Mouse (Mus musculus): ENCODE results near the gene Cks1brt. TPM values are rescaled to one million over a fixed set of nuclear protein-coding genes. Genes with fewer than 3 reads are reported as not detected.

The Cks1brt gene
- polyA plus RNA-seq, 1 experiment from 2014 or later: not detected

DNA sequence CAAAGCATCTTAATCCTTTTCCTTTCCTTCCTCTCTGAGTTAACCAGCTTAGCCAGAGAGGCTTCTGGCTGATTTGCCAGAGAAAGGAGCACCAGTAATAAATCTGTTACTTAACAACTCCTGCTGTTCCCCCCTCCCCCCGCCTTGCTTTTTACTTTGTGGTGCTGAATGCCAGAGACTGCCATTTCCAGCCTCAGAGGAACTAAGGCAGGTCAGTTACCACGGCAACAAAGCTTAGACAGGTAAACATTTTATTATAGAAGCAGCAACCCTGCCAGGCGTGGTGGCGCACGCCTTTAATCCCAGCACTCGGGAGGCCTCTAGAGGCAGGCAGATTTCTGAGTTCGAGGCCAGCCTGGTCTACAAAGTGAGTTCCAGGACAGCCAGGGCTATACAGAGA lies 24.2 kb downstream of the Cks1brt start:
- H3K4me3 ChIP-seq (replicated peaks): no peak overlapping the region
- no peak overlapping the region for H3K27ac ChIP-seq (replicated peaks)
- H3K9ac ChIP-seq (replicated peaks): no peak overlapping the region
- H3K27me3 ChIP-seq (replicated peaks): no peaks in the 10 kb centered on the region
- no peaks in the 10 kb centered on the region for H3K4me1 ChIP-seq
- H3K36me3 ChIP-seq: no peaks in the 10 kb centered on the region
- H3K9me3 ChIP-seq (replicated peaks): no peaks in the 10 kb centered on the region
- no peak for ATAC-seq (ENCODE audit: low FRiP score)
- WGBS: 24% methylated on average over 7 of the region's 7 CpGs
- H3K4me2 ChIP-seq: no peak overlapping the region

DNA sequence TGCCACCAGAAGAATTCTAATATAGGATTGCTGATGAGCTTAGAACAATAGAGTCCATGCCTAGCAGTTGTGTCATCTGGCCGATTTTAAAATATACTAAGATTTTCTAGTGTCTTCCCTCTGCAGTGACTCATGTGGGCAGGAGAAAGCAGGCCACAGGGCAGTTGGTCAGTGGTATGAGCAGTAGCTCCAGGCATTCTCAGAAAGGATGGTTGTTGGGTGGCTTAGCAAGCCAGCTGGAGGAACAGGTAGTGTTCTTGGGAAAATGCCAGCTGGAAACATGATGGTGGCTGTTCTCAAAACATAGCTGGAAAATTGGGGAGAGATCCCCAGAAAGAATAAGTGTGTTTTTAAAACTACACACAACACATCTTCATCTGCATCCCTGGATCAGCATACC lies 40.6 kb downstream of the Cks1brt start:
- ATAC-seq (ENCODE audit: low FRiP score): no peak
- H3K27ac ChIP-seq (replicated peaks): no peak overlapping the region
- H3K4me1 ChIP-seq: no peaks in the 10 kb centered on the region
- H3K9me3 ChIP-seq (replicated peaks): 0 out of 2 replicates have a peak, but pooled peaks cover 4% of the 10 kb centered on the region
- no peaks in the 10 kb centered on the region for H3K36me3 ChIP-seq
- 87% methylated on average over 1 of the region's 1 CpGs for WGBS
- H3K4me3 ChIP-seq (replicated peaks): no peak overlapping the region
- H3K27me3 ChIP-seq (replicated peaks): no peaks in the 10 kb centered on the region
- no peak overlapping the region for H3K4me2 ChIP-seq
- H3K9ac ChIP-seq (replicated peaks): no peak overlapping the region

GRCm38 (mm10) chr8:85220220-85220619 lies 68.5 kb downstream of the Cks1brt start:
- H3K36me3 ChIP-seq: no peaks in the 10 kb centered on the region
- H3K9me3 ChIP-seq (replicated peaks): no peaks in the 10 kb centered on the region
- H3K4me2 ChIP-seq: no peak overlapping the region
- WGBS: 78% methylated on average over 4 of the region's 4 CpGs
- H3K27me3 ChIP-seq (replicated peaks): no peaks in the 10 kb centered on the region
- no peak for ATAC-seq (ENCODE audit: low FRiP score)
- no peak overlapping the region for H3K4me3 ChIP-seq (replicated peaks)
- no peak overlapping the region for H3K9ac ChIP-seq (replicated peaks)
- no peaks in the 10 kb centered on the region for H3K4me1 ChIP-seq
- no peak overlapping the region for H3K27ac ChIP-seq (replicated peaks)

- no peak overlapping the region for H3K4me3 ChIP-seq (replicated peaks)
- H3K36me3 ChIP-seq: no peaks in the 10 kb centered on the region
- no peak overlapping the region for H3K9ac ChIP-seq (replicated peaks)
- no peak overlapping the region for H3K4me2 ChIP-seq
- 63% methylated on average over 6 of the region's 6 CpGs for WGBS
- no peaks in the 10 kb centered on the region for H3K9me3 ChIP-seq (replicated peaks)
- no peaks in the 10 kb centered on the region for H3K4me1 ChIP-seq
- H3K27me3 ChIP-seq (replicated peaks): no peaks in the 10 kb centered on the region
- no peak for ATAC-seq (ENCODE audit: low FRiP score)
- H3K27ac ChIP-seq (replicated peaks): peak overlapping the region; percentile 37; the same call in 1 of the 2 replicates
These were observed 69.3 kb downstream of the Cks1brt start for GRCm38 (mm10) chr8:85220992-85221391.

Small RNA genes lying within 50 kb of the gene (microRNA-seq; reads per million reads assigned to microRNA genes)
- gene Gm23388: 1.4 reads per million

Other genes starting within 250 kb of the Cks1brt start
- gene Klf1, start 250.0 kb upstream of the Cks1brt start, polyA plus RNA-seq (2015; fragmentation: Nextera tagmentation; extraction: Ambion mirVana): 0.49 and 1.1 TPM in 2 replicates
- 5.2 and 7.3 TPM in 2 replicates for gene Dnase2a, start 243.4 kb upstream of the Cks1brt start, polyA plus RNA-seq (2015; fragmentation: Nextera tagmentation; extraction: Ambion mirVana)
- 60.7 and 74.7 TPM in 2 replicates for gene Mast1, start 214.6 kb upstream of the Cks1brt start, polyA plus RNA-seq (2015; fragmentation: Nextera tagmentation; extraction: Ambion mirVana)
- gene Rtbdn, start 204.9 kb upstream of the Cks1brt start, polyA plus RNA-seq (2015; fragmentation: Nextera tagmentation; extraction: Ambion mirVana): 3.0 and 3.8 TPM in 2 replicates
- gene Gm49661, start 182.5 kb upstream of the Cks1brt start, polyA plus RNA-seq (2015; fragmentation: Nextera tagmentation; extraction: Ambion mirVana): not detected in 2 replicates
- gene Prdx2, start 182.3 kb upstream of the Cks1brt start, polyA plus RNA-seq (2015; fragmentation: Nextera tagmentation; extraction: Ambion mirVana): 930 and 1,070 TPM in 2 replicates
- gene Rnaseh2a, start 182.2 kb upstream of the Cks1brt start, polyA plus RNA-seq (2015; fragmentation: Nextera tagmentation; extraction: Ambion mirVana): 55.0 and 81.5 TPM in 2 replicates
- 9.4 and 15.1 TPM in 2 replicates for gene Junb, start 173.2 kb upstream of the Cks1brt start, polyA plus RNA-seq (2015; fragmentation: Nextera tagmentation; extraction: Ambion mirVana)
- gene Hook2, start 161.3 kb upstream of the Cks1brt start, polyA plus RNA-seq (2015; fragmentation: Nextera tagmentation; extraction: Ambion mirVana): 33.9 and 37.2 TPM in 2 replicates
- not detected in 2 replicates for gene Best2, start 137.4 kb upstream of the Cks1brt start, polyA plus RNA-seq (2015; fragmentation: Nextera tagmentation; extraction: Ambion mirVana)
- 148 and 154 TPM in 2 replicates for gene Asna1, start 126.6 kb upstream of the Cks1brt start, polyA plus RNA-seq (2015; fragmentation: Nextera tagmentation; extraction: Ambion mirVana)
- 116 and 124 TPM in 2 replicates for gene Trir, start 125.1 kb upstream of the Cks1brt start, polyA plus RNA-seq (2015; fragmentation: Nextera tagmentation; extraction: Ambion mirVana)
- 54.9 and 55.5 TPM in 2 replicates for gene Tnpo2, start 115.0 kb upstream of the Cks1brt start, polyA plus RNA-seq (2015; fragmentation: Nextera tagmentation; extraction: Ambion mirVana)
- 60.6 and 68.3 TPM in 2 replicates for gene Fbxw9, start 91.9 kb upstream of the Cks1brt start, polyA plus RNA-seq (2015; fragmentation: Nextera tagmentation; extraction: Ambion mirVana)
- gene Gm5741, start 83.9 kb upstream of the Cks1brt start, polyA plus RNA-seq (2015; fragmentation: Nextera tagmentation; extraction: Ambion mirVana): 1.4 and 1.6 TPM in 2 replicates
- 102 and 117 TPM in 2 replicates for gene Dhps, start 80.2 kb upstream of the Cks1brt start, polyA plus RNA-seq (2015; fragmentation: Nextera tagmentation; extraction: Ambion mirVana)
- 111 and 121 TPM in 2 replicates for gene Wdr83os, start 71.2 kb upstream of the Cks1brt start, polyA plus RNA-seq (2015; fragmentation: Nextera tagmentation; extraction: Ambion mirVana)
- 50.3 and 50.5 TPM in 2 replicates for gene Wdr83, start 70.6 kb upstream of the Cks1brt start, polyA plus RNA-seq (2015; fragmentation: Nextera tagmentation; extraction: Ambion mirVana)
- gene Man2b1, start 68.7 kb upstream of the Cks1brt start, polyA plus RNA-seq (2015; fragmentation: Nextera tagmentation; extraction: Ambion mirVana): 19.3 and 31.1 TPM in 2 replicates
- 3.4 and 4.2 TPM in 2 replicates for gene Zfp791, start 28.8 kb upstream of the Cks1brt start, polyA plus RNA-seq (2015; fragmentation: Nextera tagmentation; extraction: Ambion mirVana)
- not detected in 2 replicates for gene Olfr371, start 74.1 kb downstream of the Cks1brt start, polyA plus RNA-seq (2015; fragmentation: Nextera tagmentation; extraction: Ambion mirVana)
- gene Orc6, start 147.7 kb downstream of the Cks1brt start, polyA plus RNA-seq (2015; fragmentation: Nextera tagmentation; extraction: Ambion mirVana): 69.5 and 75.7 TPM in 2 replicates
- 171 and 178 TPM in 2 replicates for gene Vps35, start 147.9 kb downstream of the Cks1brt start, polyA plus RNA-seq (2015; fragmentation: Nextera tagmentation; extraction: Ambion mirVana)
- 0.56 and 0.90 TPM in 2 replicates for gene Mylk3, start 234.4 kb downstream of the Cks1brt start, polyA plus RNA-seq (2015; fragmentation: Nextera tagmentation; extraction: Ambion mirVana)